Mouse (Mus musculus) CH12.LX (cell line): ENCODE data around the gene Syn3.

Experiments used
- CHD2 ChIP-seq: IDR thresholded peaks from 2 replicates; pipeline ENCODE4 v1.6.1; 2011; ENCODE audit warnings: low read length, improper control_type of control experiment
- CTCF ChIP-seq, 2 experiments: IDR thresholded peaks in 1 of 2; conservative IDR thresholded peaks in 1 of 2; 2 replicates each; pipeline ENCODE4 v1.5.1; 2011 to 2012; ENCODE audit warnings: low read depth in 2 of 2, low read length in 2 of 2, improper control_type of control experiment in 1 of 2, inconsistent platforms in 1 of 2, mild to moderate bottlenecking in 1 of 2, moderate library complexity in 1 of 2
- ELF1 ChIP-seq: IDR thresholded peaks from 2 replicates; pipeline ENCODE4 v1.6.1; 2014; ENCODE audit warnings: low read depth, mild to moderate bottlenecking, inconsistent platforms, low read length, improper control_type of control experiment
- IRF4 ChIP-seq: IDR thresholded peaks from 2 replicates; pipeline ENCODE4 v1.6.1; 2014; ENCODE audit warnings: low read depth, mild to moderate bottlenecking, inconsistent platforms, low read length, improper control_type of control experiment
- KAT2A ChIP-seq: IDR thresholded peaks from 2 replicates; pipeline ENCODE4 v1.6.1; 2012; ENCODE audit warnings: low read length, improper control_type of control experiment, inconsistent platforms; ENCODE audit not compliant: insufficient replicate concordance
- MAFK ChIP-seq: IDR thresholded peaks from 2 replicates; pipeline ENCODE4 v1.6.1; 2011; ENCODE audit warnings: low read length, improper control_type of control experiment; ENCODE audit not compliant: insufficient replicate concordance
- MAZ ChIP-seq: IDR thresholded peaks from 2 replicates; pipeline ENCODE4 v1.6.1; 2012; ENCODE audit warnings: low read depth, mild to moderate bottlenecking, inconsistent platforms, low read length, improper control_type of control experiment, moderate library complexity
- MEF2A ChIP-seq: IDR thresholded peaks from 2 replicates; pipeline ENCODE4 v1.6.1; 2014; ENCODE audit warnings: low read depth, mild to moderate bottlenecking, inconsistent platforms, low read length, improper control_type of control experiment, borderline replicate concordance
- POLR2A ChIP-seq: IDR thresholded peaks from 2 replicates; pipeline ENCODE4 v1.6.1; 2011; ENCODE audit warnings: low read depth, mild to moderate bottlenecking, improper control_type of control experiment, low read length
- POLR2AphosphoS2 ChIP-seq: IDR thresholded peaks from 2 replicates; pipeline ENCODE4 v1.6.1; 2011; ENCODE audit warnings: low read depth, low read length, improper control_type of control experiment
- RCOR1 ChIP-seq: conservative IDR thresholded peaks from 2 replicates; pipeline ENCODE4 v1.6.1; 2012; ENCODE audit warnings: low read depth, mild to moderate bottlenecking, inconsistent platforms, low read length, improper control_type of control experiment
- SIN3A ChIP-seq: IDR thresholded peaks from 2 replicates; pipeline ENCODE4 v1.6.1; 2012; ENCODE audit warnings: low read length, improper control_type of control experiment, inconsistent platforms
- USF1 ChIP-seq: IDR thresholded peaks from 2 replicates; pipeline ENCODE4 v1.6.1; 2014; ENCODE audit warnings: low read depth, mild to moderate bottlenecking, inconsistent platforms, low read length, improper control_type of control experiment
- ZC3H11A ChIP-seq: IDR thresholded peaks from 2 replicates; pipeline ENCODE4 v1.6.1; 2012; ENCODE audit warnings: low read depth, mild to moderate bottlenecking, inconsistent platforms, low read length, improper control_type of control experiment

- TF ChIP-seq KAT2A = no peak
- no peak for TF ChIP-seq CTCF (conservative IDR thresholded peaks at IDR 0.05 in 1 of 2, IDR thresholded peaks at IDR 0.05 in 1 of 2; ENCODE audit: low read depth in 2 of 2, low read length in 2 of 2)
- TF ChIP-seq SIN3A = no peak
- no peak for TF ChIP-seq MAZ
- TF ChIP-seq ZC3H11A = no peak
- no peak for TF ChIP-seq POLR2A
- no peak for TF ChIP-seq MAFK
- TF ChIP-seq ELF1 = no peak
- no peak for TF ChIP-seq POLR2AphosphoS2
- TF ChIP-seq IRF4 = no peak
- TF ChIP-seq RCOR1 = no peak
- TF ChIP-seq USF1 = no peak
- no peak for TF ChIP-seq CHD2
- TF ChIP-seq MEF2A = no peak
Measured at GRCm38 (mm10) chr10:86278481-86278880, 220.2 kb downstream of the Syn3 start.
